Mouse (Mus musculus) macrophage (primary cell): ENCODE data around the gene Rpl10a. TPM values are rescaled to one million over a fixed set of nuclear protein-coding genes. Genes with fewer than 3 reads are reported as not detected.

Source experiments
- H3K27ac ChIP-seq: fragments of 350-480 bp; formaldehyde crosslinking; 2 replicates; pipeline ENCODE4 v1.9.0; 2021
- H3K36me3 ChIP-seq: fragments of 350-480 bp; formaldehyde crosslinking; 2 replicates; pipeline ENCODE4 v1.9.0; 2021; ENCODE audit errors: inconsistent target
- H3K4me3 ChIP-seq: fragments of 350-480 bp; formaldehyde crosslinking; 2 replicates; pipeline ENCODE4 v1.9.0; 2021; ENCODE audit errors: inconsistent target
- H3K79me2 ChIP-seq: fragments of 350-480 bp; formaldehyde crosslinking; 2 replicates; pipeline ENCODE4 v1.9.0; 2021; ENCODE audit errors: inconsistent target
- WGBS: methylation state at CpG from one replicate; pipeline ENCODE4 v1.1.7; 2026; ENCODE audit warnings: inconsistent platforms; ENCODE audit not compliant: missing documents; 5-methylcytosine and 5-hydroxymethylcytosine counted together
- polyA plus RNA-seq: library from polyadenylated mRNA; stranded (reverse); fragments of 250-400 nt; gene quantifications from 3 replicates; pipeline ENCODE4 v1.2.4, GENCODE M21; 2018; ENCODE audit warnings: inconsistent platforms

Rpl10a gene
- polyA plus RNA-seq, 1 experiment from 2014 or later = 257 TPM

DNA sequence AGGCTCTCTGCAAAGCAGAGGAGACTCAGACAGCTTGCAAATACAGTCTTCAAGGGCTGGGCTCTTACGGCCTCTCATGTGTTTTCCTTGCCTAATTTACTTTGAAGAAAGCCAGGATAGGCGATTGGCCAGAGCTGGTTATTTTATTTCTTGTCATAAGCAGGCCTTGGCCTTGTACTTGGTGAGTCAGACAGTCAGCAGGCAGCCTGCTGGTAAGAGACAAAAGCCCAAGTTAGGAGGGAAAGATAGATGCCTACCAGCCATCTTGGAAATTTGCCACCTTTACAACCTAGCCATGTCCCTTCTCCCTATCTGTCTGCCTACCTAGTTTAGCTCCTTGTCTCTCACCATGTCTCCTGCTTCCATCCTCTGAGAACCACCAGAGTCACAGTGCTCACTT lies 43.0 kb downstream of the Rpl10a start:
- H3K4me3 ChIP-seq = no peak overlapping the region
- no peaks in the 10 kb centered on the region for H3K36me3 ChIP-seq
- no peaks in the 10 kb centered on the region for H3K79me2 ChIP-seq
- H3K27ac ChIP-seq = no peak overlapping the region
- 94% methylated on average over 2 of the region's 2 CpGs for WGBS

GRCm38 (mm10) chr17:28371941-28372340 lies 43.7 kb downstream of the Rpl10a start:
- Histone ChIP-seq H3K79me2 (no peaks in the 10 kb centered on the region), H3K36me3 (no peaks in the 10 kb centered on the region), H3K4me3 (no peak overlapping the region), H3K27ac (no peak overlapping the region)
- WGBS = 94% methylated on average over 1 of the region's 1 CpGs

DNA sequence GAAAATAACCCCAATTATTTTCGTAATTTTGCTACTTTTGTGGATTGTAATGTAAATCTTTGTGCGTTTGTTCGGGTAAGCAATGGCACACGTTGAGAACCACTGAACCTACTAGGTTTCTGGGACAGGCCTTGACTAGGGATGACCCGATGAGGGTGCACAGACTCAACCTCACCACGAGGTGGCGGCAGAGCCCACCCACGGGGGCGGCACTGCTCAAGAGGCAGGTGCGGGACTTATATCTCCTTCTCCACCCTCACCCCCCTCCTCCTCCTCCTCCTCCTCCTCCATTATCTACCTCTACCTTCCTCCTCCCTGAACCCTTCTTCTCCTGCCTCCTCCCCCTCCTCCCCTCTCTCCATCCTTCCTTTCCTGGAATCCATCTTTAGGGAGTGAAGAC lies 45.5 kb downstream of the Rpl10a start:
- Histone ChIP-seq H3K79me2 (no peaks in the 10 kb centered on the region), H3K36me3 (no peaks in the 10 kb centered on the region), H3K4me3 (no peak overlapping the region), H3K27ac (no peak overlapping the region)
- 23% methylated on average over 10 of the region's 10 CpGs for WGBS

GRCm38 (mm10) chr17:28374494-28374893 lies 46.2 kb downstream of the Rpl10a start:
- Histone ChIP-seq H3K79me2 (no peaks in the 10 kb centered on the region), H3K36me3 (no peaks in the 10 kb centered on the region), H3K27ac (no peak overlapping the region), H3K4me3 (no peak overlapping the region)
- 25% methylated on average over 16 of the region's 16 CpGs for WGBS

DNA sequence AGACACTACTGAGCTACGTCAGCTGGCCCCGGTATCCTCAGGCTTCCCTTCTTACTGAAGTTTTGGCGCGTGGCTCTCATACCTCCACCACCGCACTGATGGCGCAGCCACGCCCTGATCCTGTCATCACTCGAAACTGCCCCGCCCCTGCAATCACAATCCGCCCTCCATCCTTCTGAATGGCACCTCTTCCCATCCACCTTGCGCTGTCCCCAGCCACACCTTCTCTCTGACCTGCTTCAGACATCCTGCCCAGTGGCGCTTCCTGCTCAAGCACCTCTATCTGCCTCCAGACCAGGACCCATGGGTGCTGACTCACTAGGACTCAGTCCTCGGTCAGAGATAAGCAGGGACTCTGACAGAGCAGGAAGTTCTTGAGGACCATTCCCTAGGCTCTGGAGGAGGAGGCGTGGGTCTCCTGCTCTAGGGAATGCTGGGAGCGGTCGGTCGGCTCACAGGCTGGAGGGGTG lies 47.4 kb downstream of the Rpl10a start:
- no peak overlapping the region for H3K4me3 ChIP-seq
- 11% methylated on average over 14 of the region's 17 CpGs for WGBS
- no peak overlapping the region for H3K27ac ChIP-seq
- H3K79me2 ChIP-seq = no peaks in the 10 kb centered on the region
- no peaks in the 10 kb centered on the region for H3K36me3 ChIP-seq

GRCm38 (mm10) chr17:28380255-28380654 lies 52.0 kb downstream of the Rpl10a start:
- Histone ChIP-seq H3K79me2 (no peaks in the 10 kb centered on the region), H3K4me3 (no peak overlapping the region), H3K27ac (no peak overlapping the region), H3K36me3 (no peaks in the 10 kb centered on the region)
- 38% methylated on average over 5 of the region's 6 CpGs for WGBS

Other genes with a start within 250 kb of the Rpl10a start
- gene Tcp11, start 247.8 kb upstream of the Rpl10a start, polyA plus RNA-seq = not detected in 3 replicates
- gene Scube3, start 186.3 kb upstream of the Rpl10a start, polyA plus RNA-seq = 0.04 TPM in 1 of 3 replicates, not detected in the others
- gene Zfp523, start 151.3 kb upstream of the Rpl10a start, polyA plus RNA-seq = 7.5 to 11.9 TPM (median 11.7 TPM) in 3 replicates
- gene Def6, start 120.7 kb upstream of the Rpl10a start, polyA plus RNA-seq = 20.9 to 30.3 TPM (median 27.3 TPM) in 3 replicates
- gene Ppard, start 95.8 kb upstream of the Rpl10a start, polyA plus RNA-seq = 10.6 to 23.1 TPM (median 20.3 TPM) in 3 replicates
- 10.8 to 20.6 TPM (median 20.1 TPM) in 3 replicates for gene Fance, start 15.0 kb upstream of the Rpl10a start, polyA plus RNA-seq
- not detected in 3 replicates for gene Tead3, start 22.3 kb downstream of the Rpl10a start, polyA plus RNA-seq
- not detected in 3 replicates for gene Tulp1, start 36.8 kb downstream of the Rpl10a start, polyA plus RNA-seq
- gene Fkbp5, start 189.1 kb downstream of the Rpl10a start, polyA plus RNA-seq = 3.6 to 19.6 TPM (median 5.8 TPM) in 3 replicates
- gene Armc12, start 202.3 kb downstream of the Rpl10a start, polyA plus RNA-seq = not detected in 3 replicates
- gene Clpsl2, start 220.9 kb downstream of the Rpl10a start, polyA plus RNA-seq = not detected in 3 replicates
- not detected in 3 replicates for gene Clps, start 232.3 kb downstream of the Rpl10a start, polyA plus RNA-seq
- gene Lhfpl5, start 247.2 kb downstream of the Rpl10a start, polyA plus RNA-seq = not detected in 3 replicates